Mouse (Mus musculus) liver, embryonic 14.5 days (tissue): Measurements from ENCODE around the gene Cd200.

Experiments used
- CTCF ChIP-seq: IDR thresholded peaks from 2 replicates; pipeline ENCODE4 v1.5.1; 2016; ENCODE audit warnings: antibody characterized with exemption, low read depth, control low read depth
- EP300 ChIP-seq: IDR thresholded peaks from 2 replicates; pipeline ENCODE4 v1.6.1; 2016; ENCODE audit warnings: antibody characterized with exemption, low read depth

DNA sequence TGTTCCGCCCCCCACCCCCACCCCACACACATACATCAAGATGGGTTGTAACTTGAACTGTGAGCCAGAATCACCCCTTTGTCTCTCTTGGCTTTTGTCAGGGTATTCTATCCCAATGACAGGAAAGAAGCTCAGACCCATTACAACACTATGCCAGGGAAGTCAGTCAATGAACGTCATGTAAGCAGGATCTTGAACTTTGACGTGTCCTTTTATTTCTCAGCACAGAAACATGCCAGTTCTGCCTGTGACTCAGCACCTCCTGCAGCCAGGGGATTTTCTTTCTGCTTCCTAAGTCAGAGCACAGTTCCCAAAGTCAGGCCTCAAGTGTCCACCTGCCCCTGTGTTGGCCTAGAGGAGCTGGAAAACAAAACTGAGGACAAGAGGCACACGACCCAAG, 31.5 kb downstream of the Cd200 start:
- TF ChIP-seq CTCF: no peak
- no peak for TF ChIP-seq EP300
